ENCODE assay signal across 15 mouse cellular contexts in the genomic region with DNA sequence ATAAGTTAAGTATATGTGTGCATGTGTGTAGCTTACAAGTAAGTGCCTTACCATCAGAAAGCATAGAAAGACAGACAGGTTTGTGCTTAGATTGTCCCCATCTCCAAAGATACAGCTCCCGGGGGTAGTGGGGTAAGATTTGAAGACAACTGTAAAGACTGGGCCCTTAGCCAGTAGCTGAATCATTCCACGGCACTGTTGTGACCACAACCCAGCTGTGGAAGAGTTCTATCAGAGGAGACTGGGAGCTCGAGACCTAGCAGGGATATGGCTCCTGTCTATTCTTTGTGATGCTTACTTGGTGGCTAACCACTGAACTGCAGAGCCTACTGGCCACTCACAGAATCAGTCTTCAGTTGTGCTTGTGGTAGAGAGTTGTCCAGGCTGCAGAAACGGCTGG.
"Had no signal": no experiment of that assay in that cellular context is flagged by ENCODE, and none has a peak within 500 bp of the region (broad histone marks: within the 10 kb centered on the region; RNA-seq: fewer than 3 reads in every experiment).

No protein-coding gene starts in this region.

- H3K27me3 ChIP-seq: lung, embryonic 15.5 days; megakaryocyte, embryonic 14.5 days; midbrain, embryonic 13.5 days; midbrain, embryonic 15.5 days had no signal

- H3K9me3 ChIP-seq: lung, embryonic 15.5 days; megakaryocyte, embryonic 14.5 days; midbrain, embryonic 13.5 days; midbrain, embryonic 15.5 days had no signal

- H3K4me3 ChIP-seq: lung, embryonic 15.5 days; megakaryocyte, embryonic 14.5 days; midbrain, embryonic 13.5 days; midbrain, embryonic 15.5 days had no signal

- H3K27ac ChIP-seq: lung, embryonic 15.5 days; macrophage; midbrain, embryonic 13.5 days; midbrain, embryonic 15.5 days had no signal

- H3K36me3 ChIP-seq: lung, embryonic 15.5 days; midbrain, embryonic 15.5 days had no signal

- DNase-seq: liver, postnatal 0 days; lung, adult 2 months; lung, postnatal 14 days; lung, postnatal 36 days; right cerebral cortex, postnatal 25 days; right cerebral cortex, postnatal 4 days; spleen, adult 18-20 months; thymus, adult 18-20 months; thymus, postnatal 14 days; thymus, postnatal 36 days had no signal

- H3K4me1 ChIP-seq: lung, embryonic 15.5 days; megakaryocyte, embryonic 14.5 days; midbrain, embryonic 15.5 days had no signal
